Mouse (Mus musculus): Measurements from ENCODE around the gene Eif4e. TPM values are rescaled to one million over a fixed set of nuclear protein-coding genes. Genes with fewer than 3 reads are reported as not detected.

Eif4e gene
- total and polyA plus RNA-seq, 3 experiments, result 83.5 to 490 (median 363) TPM

GRCm38 (mm10) chr3:138531479-138532181 is 5.7 kb downstream of the Eif4e start:
- TF ChIP-seq MAFK (IDR thresholded peaks at IDR 0.05; ENCODE audit: borderline replicate concordance, low read depth, low read length) (peak; percentile 77; the same call in 1 of the 2 replicates), MAZ (IDR thresholded peaks at IDR 0.05; ENCODE audit: low read depth, low read length) (no peak), EP300 (IDR thresholded peaks at IDR 0.05; ENCODE audit: low read depth in 1 of 2, low read length in 2 of 2) (no peak), ZKSCAN1 (IDR thresholded peaks at IDR 0.05; ENCODE audit: low read depth, low read length) (no peak), GABPA (IDR thresholded peaks at IDR 0.05; ENCODE audit: low read depth, low read length) (no peak), POLR2A (IDR thresholded peaks at IDR 0.05; ENCODE audit: control insufficient read depth in 1 of 2, insufficient read depth in 1 of 2, low read depth in 1 of 2, low read length in 2 of 2, poor library complexity in 1 of 2) (no peak), HCFC1 (IDR thresholded peaks at IDR 0.05; ENCODE audit: low read depth, low read length) (no peak), USF2 (IDR thresholded peaks at IDR 0.05; ENCODE audit: borderline replicate concordance in 1 of 2, insufficient read depth in 1 of 2, low read depth in 1 of 2, low read length in 2 of 2) (no peak), E2F4 (IDR thresholded peaks at IDR 0.05; ENCODE audit: borderline replicate concordance, low read depth, low read length) (no peak)
- Histone ChIP-seq H3K4me3 (ENCODE audit: control insufficient read depth in 1 of 2, insufficient read depth in 1 of 2, low read depth in 2 of 2, low read length in 2 of 2) (no peak overlapping the region), H3K9me3 (replicated peaks; ENCODE audit: insufficient read depth, low read length) (no peaks in the 10 kb centered on the region), H3K27ac (ENCODE audit: control insufficient read depth, low read depth, low read length) (0 out of 2 replicates have a peak overlapping the region, but pooled peaks have one; percentile 6), H3K36me3 (ENCODE audit: control insufficient read depth in 1 of 2, insufficient read depth in 2 of 2, low read length in 2 of 2) (peaks cover 8 to 61% of the 10 kb centered on the region in 2 experiments), H3K4me1 (ENCODE audit: control insufficient read depth in 1 of 2, insufficient read depth in 2 of 2, low read length in 2 of 2) (peaks cover 33 to 35% of the 10 kb centered on the region in 2 experiments), H3K79me2 (ENCODE audit: control insufficient read depth, insufficient read depth, low read length, poor library complexity) (peaks cover 81% of the 10 kb centered on the region), H3K9ac (ENCODE audit: control insufficient read depth, low read depth, low read length, poor library complexity, severe bottlenecking) (no peak overlapping the region), H3K27me3 (ENCODE audit: control insufficient read depth in 1 of 2, insufficient read depth in 2 of 2, low read length in 2 of 2) (no peaks in the 10 kb centered on the region)
- DNase-seq (ENCODE audit: low read depth, low spot score), result no peak

DNA sequence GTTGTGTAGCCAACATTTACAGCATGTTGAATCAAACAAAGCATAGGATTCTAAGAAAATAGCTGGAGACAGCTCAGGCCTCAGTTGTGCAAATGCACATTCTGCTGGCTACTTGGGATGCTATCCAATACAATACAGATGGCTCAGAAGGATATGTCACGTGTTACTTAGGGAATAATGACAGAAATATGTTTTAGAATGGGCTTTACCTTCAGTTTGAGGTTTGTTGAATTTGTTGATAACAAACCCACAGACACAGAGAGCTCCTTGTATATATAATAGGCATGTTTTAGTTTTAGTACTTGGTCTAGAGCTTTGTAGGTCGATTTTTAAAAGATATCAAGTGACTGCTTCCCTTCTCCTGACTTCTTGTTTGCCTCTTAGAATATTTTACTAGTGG is 6.8 kb downstream of the Eif4e start:
- Histone ChIP-seq H3K36me3 (ENCODE audit: control insufficient read depth in 1 of 2, insufficient read depth in 2 of 2, low read length in 2 of 2) (peaks cover 8 to 72% of the 10 kb centered on the region in 2 experiments), H3K79me2 (ENCODE audit: control insufficient read depth, insufficient read depth, low read length, poor library complexity) (peaks cover 84% of the 10 kb centered on the region), H3K9ac (ENCODE audit: control insufficient read depth, low read depth, low read length, poor library complexity, severe bottlenecking) (no peak overlapping the region), H3K9me3 (replicated peaks; ENCODE audit: insufficient read depth, low read length) (no peaks in the 10 kb centered on the region), H3K4me3 (ENCODE audit: control insufficient read depth in 1 of 2, insufficient read depth in 1 of 2, low read depth in 2 of 2, low read length in 2 of 2) (0 out of 4 replicates have a peak overlapping the region, but pooled peaks of 1 of the 2 experiments have one; percentile 1), H3K27me3 (ENCODE audit: control insufficient read depth in 1 of 2, insufficient read depth in 2 of 2, low read length in 2 of 2) (no peaks in the 10 kb centered on the region), H3K4me1 (ENCODE audit: control insufficient read depth in 1 of 2, insufficient read depth in 2 of 2, low read length in 2 of 2) (peaks cover 33 to 35% of the 10 kb centered on the region in 2 experiments), H3K27ac (ENCODE audit: control insufficient read depth, low read depth, low read length) (peak overlapping the region; percentile 3; the same call in 1 of the 2 replicates)
- DNase-seq (ENCODE audit: low read depth, low spot score), result peak; percentile 50
- TF ChIP-seq MAX (IDR thresholded peaks at IDR 0.05; ENCODE audit: low read length) (peak; percentile 56; the same call in 1 of the 2 replicates), BHLHE40 (IDR thresholded peaks at IDR 0.05; ENCODE audit: borderline replicate concordance, low read depth, low read length) (peak; percentile 77), GATA1 (IDR thresholded peaks at IDR 0.05; ENCODE audit: low read depth, low read length) (peak; percentile 21; the same call in 1 of the 2 replicates), HCFC1 (IDR thresholded peaks at IDR 0.05; ENCODE audit: low read depth, low read length) (no peak), SMC3 (IDR thresholded peaks at IDR 0.05; ENCODE audit: low read depth, low read length) (no peak), KAT2A (conservative IDR thresholded peaks at IDR 0.05; ENCODE audit: low read depth, low read length) (no peak), ETS1 (IDR thresholded peaks at IDR 0.05; ENCODE audit: low read depth, low read length) (peak; percentile 59), ZKSCAN1 (IDR thresholded peaks at IDR 0.05; ENCODE audit: low read depth, low read length) (no peak), USF2 (IDR thresholded peaks at IDR 0.05; ENCODE audit: borderline replicate concordance in 1 of 2, insufficient read depth in 1 of 2, low read depth in 1 of 2, low read length in 2 of 2) (no peak), MAZ (IDR thresholded peaks at IDR 0.05; ENCODE audit: low read depth, low read length) (no peak), JUND (IDR thresholded peaks at IDR 0.05; ENCODE audit: low read depth, low read length) (no peak), NRF1 (IDR thresholded peaks at IDR 0.05; ENCODE audit: insufficient read depth, low read depth, low read length, poor library complexity, severe bottlenecking) (no peak), TAL1 (IDR thresholded peaks at IDR 0.05; ENCODE audit: low read length) (peak; percentile 29; the same call in 1 of the 2 replicates), ELF1 (IDR thresholded peaks at IDR 0.05; ENCODE audit: low read depth, low read length) (no peak), CHD1 (IDR thresholded peaks at IDR 0.05; ENCODE audit: low read depth, low read length) (no peak), ZMIZ1 (IDR thresholded peaks at IDR 0.05; ENCODE audit: low read depth, low read length) (no peak), MYB (IDR thresholded peaks at IDR 0.05; ENCODE audit: low read depth, low read length) (no peak), POLR2A (IDR thresholded peaks at IDR 0.05; ENCODE audit: control insufficient read depth in 1 of 2, insufficient read depth in 1 of 2, low read depth in 1 of 2, low read length in 2 of 2, poor library complexity in 1 of 2) (no peak), TBP (IDR thresholded peaks at IDR 0.05; ENCODE audit: low read depth, low read length) (no peak), UBTF (IDR thresholded peaks at IDR 0.05; ENCODE audit: borderline replicate concordance, insufficient read depth, low read depth, low read length) (no peak), MAFK (IDR thresholded peaks at IDR 0.05; ENCODE audit: borderline replicate concordance, low read depth, low read length) (no peak), MEF2A (IDR thresholded peaks at IDR 0.05; ENCODE audit: extremely low read depth, insufficient replicate concordance, low read depth, low read length, poor library complexity, severe bottlenecking) (no peak), EP300 (IDR thresholded peaks at IDR 0.05; ENCODE audit: low read depth in 1 of 2, low read length in 2 of 2) (peak; percentile 30 to 51; a peak in 1 of 4 replicates), ZC3H11A (IDR thresholded peaks at IDR 0.05; ENCODE audit: low read depth, low read length) (no peak), SIN3A (IDR thresholded peaks at IDR 0.05; ENCODE audit: low read length) (peak; percentile 86)
